Mouse (Mus musculus) C2C12 (cell line): ENCODE measurements around the gene Dcst2. TPM values are rescaled to one million over a fixed set of nuclear protein-coding genes. Genes with fewer than 3 reads are reported as not detected.

ENCODE experiments used
- H3K27me3 ChIP-seq: one replicate; pipeline ENCODE4 v1.6.1; 2011; ENCODE audit not compliant: control insufficient read depth, insufficient read depth, insufficient read length
- H3K36me3 ChIP-seq: one replicate; pipeline ENCODE4 v1.6.1; 2011; ENCODE audit not compliant: control insufficient read depth, insufficient read depth
- H3K4me3 ChIP-seq: one replicate; pipeline ENCODE4 v1.5.1; 2011; ENCODE audit warnings: mild to moderate bottlenecking, control low read depth; ENCODE audit not compliant: poor library complexity, insufficient read depth, severe bottlenecking
- H3K79me2 ChIP-seq: one replicate; pipeline ENCODE4 v1.6.1; 2011; ENCODE audit not compliant: control insufficient read depth, insufficient read depth
- H3K79me3 ChIP-seq: one replicate; pipeline ENCODE4 v1.6.1; 2011; ENCODE audit warnings: low read depth, control low read depth
- H3ac ChIP-seq: one replicate; pipeline ENCODE3; 2011; ENCODE audit warnings: low read depth; ENCODE audit not compliant: control insufficient read depth, insufficient read length
- CEBPB ChIP-seq: IDR thresholded peaks from one replicate; pipeline ENCODE4 v1.6.1; 2011; ENCODE audit warnings: low read depth, mild to moderate bottlenecking, control low read depth, moderate library complexity
- CTCF ChIP-seq: IDR thresholded peaks from one replicate; pipeline ENCODE4 v1.5.1; 2011; ENCODE audit not compliant: control insufficient read depth, insufficient read depth, insufficient read length
- FOSL1 ChIP-seq: IDR thresholded peaks from one replicate; pipeline ENCODE4 v1.8.0; 2011; ENCODE audit warnings: mild to moderate bottlenecking, low read length; ENCODE audit not compliant: poor library complexity, insufficient read depth, severe bottlenecking
- MAX ChIP-seq: IDR thresholded peaks from one replicate; pipeline ENCODE4 v1.6.1; 2011; ENCODE audit warnings: mild to moderate bottlenecking, control low read depth
- MYOD1 ChIP-seq: IDR thresholded peaks from one replicate; pipeline ENCODE4 v1.6.1; 2011; ENCODE audit warnings: low read depth; ENCODE audit not compliant: control insufficient read depth, insufficient read length
- MYOG ChIP-seq: IDR thresholded peaks from one replicate; pipeline ENCODE4 v1.6.1; 2011; ENCODE audit not compliant: control insufficient read depth, insufficient read length; ENCODE audit errors: extremely low read depth
- USF1 ChIP-seq: IDR thresholded peaks from one replicate; pipeline ENCODE4 v1.6.1; 2011; ENCODE audit warnings: low read depth, mild to moderate bottlenecking, control low read depth, moderate library complexity
- polyA plus RNA-seq: library from polyadenylated mRNA; unstranded; fragments of >200 nt; fragmentation: generic; extraction: Trizol; gene quantifications from one replicate; pipeline ENCODE4 v1.2.1, GENCODE M21; 2012; ENCODE audit warnings: missing spikeins

Dcst2 gene
- polyA plus RNA-seq, 1 experiment: 0.01 TPM

- peak overlapping the region; percentile 34 for H3K4me3 ChIP-seq
- no peaks in the 10 kb centered on the region for H3K36me3 ChIP-seq
- H3ac ChIP-seq: peak overlapping the region; percentile 62
- H3K27me3 ChIP-seq: no peaks in the 10 kb centered on the region
- TF ChIP-seq USF1 (no peak), CTCF (peak; percentile 82)
- H3K79me3 ChIP-seq: no peaks in the 10 kb centered on the region
- H3K79me2 ChIP-seq: peaks cover 20% of the 10 kb centered on the region
Measured at GRCm38 (mm10) chr3:89395806-89396653, 34.3 kb downstream of the Dcst2 start.

GRCm38 (mm10) chr3:89396654-89397005, 34.9 kb downstream of the Dcst2 start:
- Histone ChIP-seq H3K79me2 (peaks cover 14% of the 10 kb centered on the region), H3ac (no peak overlapping the region), H3K27me3 (no peaks in the 10 kb centered on the region), H3K79me3 (no peaks in the 10 kb centered on the region), H3K4me3 (no peak overlapping the region), H3K36me3 (peaks cover 3% of the 10 kb centered on the region)
- TF ChIP-seq MYOD1 (no peak), MYOG (no peak), MAX (no peak), FOSL1 (no peak), USF1 (no peak), CEBPB (no peak)

DNA sequence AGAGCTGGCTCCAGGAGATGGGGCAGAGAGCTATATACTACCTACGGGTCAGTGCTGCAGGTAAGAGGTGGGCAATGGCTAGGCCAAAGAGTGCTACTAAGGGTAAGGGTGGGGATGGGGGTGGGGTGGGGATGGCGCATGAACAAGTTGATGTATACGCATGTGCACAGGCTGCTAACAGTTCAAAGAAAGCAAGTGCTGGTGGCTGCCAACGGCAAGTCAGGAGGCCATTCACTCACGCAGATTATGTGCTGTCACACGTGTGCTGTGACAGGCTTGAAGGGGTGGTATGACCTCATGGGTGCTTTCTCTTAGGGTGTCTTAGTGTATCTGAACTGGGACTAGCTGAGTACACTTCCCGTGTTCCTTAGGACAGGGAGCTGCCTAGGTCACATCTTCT, 39.6 kb downstream of the Dcst2 start:
- H3K79me2 ChIP-seq: no peaks in the 10 kb centered on the region
- H3K27me3 ChIP-seq: no peaks in the 10 kb centered on the region
- H3ac ChIP-seq: no peak overlapping the region
- peaks cover 17% of the 10 kb centered on the region for H3K36me3 ChIP-seq
- no peak overlapping the region for H3K4me3 ChIP-seq
- no peak for TF ChIP-seq FOSL1
- TF ChIP-seq CEBPB: no peak
- TF ChIP-seq MYOD1: no peak
- H3K79me3 ChIP-seq: no peaks in the 10 kb centered on the region

- Histone ChIP-seq H3K36me3 (peaks cover 17% of the 10 kb centered on the region), H3K4me3 (no peak within 1 kb of the TSS), H3K27me3 (no peaks in the 10 kb centered on the region), H3ac (no peak within 1 kb of the TSS), H3K79me2 (no peaks in the 10 kb centered on the region), H3K79me3 (no peaks in the 10 kb centered on the region)
- TF ChIP-seq MYOG (no peak), CTCF (no peak)
Measured at GRCm38 (mm10) chr3:89402693-89403092, 40.9 kb downstream of the Dcst2 start, which contains the start of gene Lenep. Lenep (minus strand) TSS chr3:89402793.

GRCm38 (mm10) chr3:89406887-89407286, 45.1 kb downstream of the Dcst2 start:
- Histone ChIP-seq H3K36me3 (peaks cover 13% of the 10 kb centered on the region), H3K4me3 (no peak overlapping the region), H3K79me3 (no peaks in the 10 kb centered on the region), H3K27me3 (no peaks in the 10 kb centered on the region), H3ac (no peak overlapping the region), H3K79me2 (peaks cover 7% of the 10 kb centered on the region)
- TF ChIP-seq CTCF (no peak), CEBPB (no peak), USF1 (no peak), MAX (no peak), MYOD1 (no peak), MYOG (no peak), FOSL1 (no peak)

DNA sequence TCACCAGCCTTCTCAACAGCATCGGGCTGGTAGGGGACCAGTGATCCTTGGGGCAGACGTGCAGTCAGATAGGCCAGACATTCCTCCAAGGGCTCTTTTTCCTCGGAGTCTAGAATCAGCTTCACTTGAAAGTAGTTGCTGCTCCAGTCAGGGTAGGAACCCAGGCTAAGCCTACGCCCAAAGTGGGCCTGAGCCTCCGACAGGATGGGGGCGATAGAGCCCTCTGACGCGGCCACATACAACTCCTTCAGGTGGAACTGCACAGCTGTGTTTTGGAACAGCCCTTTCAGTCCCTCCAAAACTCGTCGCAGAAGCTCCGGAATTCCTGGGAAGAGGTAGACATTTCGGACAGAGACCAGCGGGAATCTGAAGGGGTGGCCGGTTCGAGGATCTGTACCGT, 46.7 kb downstream of the Dcst2 start:
- H3K4me3 ChIP-seq: no peak overlapping the region
- H3ac ChIP-seq: no peak overlapping the region
- peaks cover 13% of the 10 kb centered on the region for H3K36me3 ChIP-seq
- no peaks in the 10 kb centered on the region for H3K79me3 ChIP-seq
- peaks cover 7% of the 10 kb centered on the region for H3K79me2 ChIP-seq
- no peak for TF ChIP-seq USF1
- TF ChIP-seq MYOG: no peak
- TF ChIP-seq CTCF: no peak
- TF ChIP-seq MAX: no peak
- no peak for TF ChIP-seq FOSL1
- no peak for TF ChIP-seq MYOD1
- no peak for TF ChIP-seq CEBPB
- no peaks in the 10 kb centered on the region for H3K27me3 ChIP-seq
